Mouse (Mus musculus): ENCODE measurements around the gene Esm1. TPM values are rescaled to one million over a fixed set of nuclear protein-coding genes. Genes with fewer than 3 reads are reported as not detected.

The Esm1 gene
- polyA plus RNA-seq, 1 experiment: 3.3 TPM

GRCm38 (mm10) chr13:113205346-113205745, 4.1 kb upstream of the Esm1 start:
- no peaks in the 10 kb centered on the region for H3K4me1 ChIP-seq (ENCODE audit: control insufficient read depth, insufficient read depth, insufficient read length, low read length)
- 83% methylated on average over 5 of the region's 5 CpGs for WGBS
- TF ChIP-seq POLR2A (IDR thresholded peaks at IDR 0.05; ENCODE audit: low read depth, low read length) (no peak), CTCF (IDR thresholded peaks at IDR 0.05; ENCODE audit: extremely low read depth, insufficient read length, insufficient replicate concordance, low read depth, low read length) (no peak)
- H3K27me3 ChIP-seq (ENCODE audit: control insufficient read depth, insufficient read depth, low read length): no peaks in the 10 kb centered on the region
- no peak overlapping the region for H3K4me3 ChIP-seq (ENCODE audit: low read depth, low read length)
- H3K27ac ChIP-seq (ENCODE audit: insufficient read depth, low read depth, low read length): no peak overlapping the region
- no peaks in the 10 kb centered on the region for H3K36me3 ChIP-seq (ENCODE audit: control insufficient read depth, insufficient read depth, low read length)

- Histone ChIP-seq H3K27me3 (ENCODE audit: control insufficient read depth, insufficient read depth, low read length) (no peaks in the 10 kb centered on the region), H3K4me1 (ENCODE audit: control insufficient read depth, insufficient read depth, insufficient read length, low read length) (no peaks in the 10 kb centered on the region), H3K4me3 (ENCODE audit: low read depth, low read length) (0 out of 2 replicates have a peak overlapping the region, but pooled peaks have one; percentile 12), H3K27ac (ENCODE audit: insufficient read depth, low read depth, low read length) (no peak overlapping the region), H3K36me3 (ENCODE audit: control insufficient read depth, insufficient read depth, low read length) (no peaks in the 10 kb centered on the region)
- TF ChIP-seq POLR2A (IDR thresholded peaks at IDR 0.05; ENCODE audit: low read depth, low read length) (no peak), CTCF (IDR thresholded peaks at IDR 0.05; ENCODE audit: extremely low read depth, insufficient read length, insufficient replicate concordance, low read depth, low read length) (no peak)
- WGBS: 69% methylated on average over 15 of the region's 15 CpGs
Observed at GRCm38 (mm10) chr13:113211345-113211744, 1.9 kb downstream of the Esm1 start.

GRCm38 (mm10) chr13:113212401-113212800, 2.9 kb downstream of the Esm1 start:
- Histone ChIP-seq H3K4me1 (ENCODE audit: control insufficient read depth, insufficient read depth, insufficient read length, low read length) (no peaks in the 10 kb centered on the region), H3K27me3 (ENCODE audit: control insufficient read depth, insufficient read depth, low read length) (no peaks in the 10 kb centered on the region), H3K36me3 (ENCODE audit: control insufficient read depth, insufficient read depth, low read length) (no peaks in the 10 kb centered on the region), H3K4me3 (ENCODE audit: low read depth, low read length) (no peak overlapping the region), H3K27ac (ENCODE audit: insufficient read depth, low read depth, low read length) (no peak overlapping the region)
- TF ChIP-seq CTCF (IDR thresholded peaks at IDR 0.05; ENCODE audit: extremely low read depth, insufficient read length, insufficient replicate concordance, low read depth, low read length) (no peak), POLR2A (IDR thresholded peaks at IDR 0.05; ENCODE audit: low read depth, low read length) (no peak)
- 47% methylated on average over 3 of the region's 3 CpGs for WGBS

GRCm38 (mm10) chr13:113213865-113214264, 4.4 kb downstream of the Esm1 start:
- 97% methylated on average over 3 of the region's 3 CpGs for WGBS

GRCm38 (mm10) chr13:113221851-113222250, 12.4 kb downstream of the Esm1 start:
- WGBS: 56% methylated on average over 6 of the region's 6 CpGs
- no peaks in the 10 kb centered on the region; the same call in 1 of the 2 replicates for H3K27me3 ChIP-seq (ENCODE audit: control insufficient read depth, insufficient read depth, low read length)
- no peaks in the 10 kb centered on the region for H3K4me1 ChIP-seq (ENCODE audit: control insufficient read depth, insufficient read depth, insufficient read length, low read length)
- H3K27ac ChIP-seq (ENCODE audit: insufficient read depth, low read depth, low read length): no peak overlapping the region
- no peaks in the 10 kb centered on the region for H3K36me3 ChIP-seq (ENCODE audit: control insufficient read depth, insufficient read depth, low read length)
- TF ChIP-seq CTCF (IDR thresholded peaks at IDR 0.05; ENCODE audit: extremely low read depth, insufficient read length, insufficient replicate concordance, low read depth, low read length) (no peak), POLR2A (IDR thresholded peaks at IDR 0.05; ENCODE audit: low read depth, low read length) (no peak)
- no peak overlapping the region for H3K4me3 ChIP-seq (ENCODE audit: low read depth, low read length)

More at GRCm38 (mm10) chr13:113213865-113214264, 4.4 kb downstream of the Esm1 start:
- TF ChIP-seq POLR2A (IDR thresholded peaks at IDR 0.05; ENCODE audit: low read depth, low read length) (no peak), CTCF (IDR thresholded peaks at IDR 0.05; ENCODE audit: extremely low read depth, insufficient read length, insufficient replicate concordance, low read depth, low read length) (no peak)
- Histone ChIP-seq H3K4me1 (ENCODE audit: control insufficient read depth, insufficient read depth, insufficient read length, low read length) (no peaks in the 10 kb centered on the region), H3K27ac (ENCODE audit: insufficient read depth, low read depth, low read length) (no peak overlapping the region), H3K4me3 (ENCODE audit: low read depth, low read length) (no peak overlapping the region), H3K36me3 (ENCODE audit: control insufficient read depth, insufficient read depth, low read length) (no peaks in the 10 kb centered on the region), H3K27me3 (ENCODE audit: control insufficient read depth, insufficient read depth, low read length) (no peaks in the 10 kb centered on the region)

GRCm38 (mm10) chr13:113224105-113224504, 14.6 kb downstream of the Esm1 start:
- H3K4me1 ChIP-seq (ENCODE audit: control insufficient read depth, insufficient read depth, insufficient read length, low read length): no peaks in the 10 kb centered on the region
- 16% methylated on average over 2 of the region's 2 CpGs for WGBS
- TF ChIP-seq POLR2A (IDR thresholded peaks at IDR 0.05; ENCODE audit: low read depth, low read length) (no peak), CTCF (IDR thresholded peaks at IDR 0.05; ENCODE audit: extremely low read depth, insufficient read length, insufficient replicate concordance, low read depth, low read length) (no peak)
- H3K27ac ChIP-seq (ENCODE audit: insufficient read depth, low read depth, low read length): no peak overlapping the region; the same call in 1 of the 2 replicates
- H3K4me3 ChIP-seq (ENCODE audit: low read depth, low read length): no peak overlapping the region
- H3K36me3 ChIP-seq (ENCODE audit: control insufficient read depth, insufficient read depth, low read length): no peaks in the 10 kb centered on the region
- H3K27me3 ChIP-seq (ENCODE audit: control insufficient read depth, insufficient read depth, low read length): no peaks in the 10 kb centered on the region; the same call in 1 of the 2 replicates

- no peaks in the 10 kb centered on the region for H3K36me3 ChIP-seq (ENCODE audit: control insufficient read depth, insufficient read depth, low read length)
- 37% methylated on average over 7 of the region's 7 CpGs for WGBS
- H3K4me3 ChIP-seq (ENCODE audit: low read depth, low read length): no peak within 1 kb of the TSS
- H3K27me3 ChIP-seq (ENCODE audit: control insufficient read depth, insufficient read depth, low read length): no peaks in the 10 kb centered on the region; the same call in 1 of the 2 replicates
- H3K4me1 ChIP-seq (ENCODE audit: control insufficient read depth, insufficient read depth, insufficient read length, low read length): no peaks in the 10 kb centered on the region
- H3K27ac ChIP-seq (ENCODE audit: insufficient read depth, low read depth, low read length): no peak within 1 kb of the TSS
- TF ChIP-seq CTCF (IDR thresholded peaks at IDR 0.05; ENCODE audit: extremely low read depth, insufficient read length, insufficient replicate concordance, low read depth, low read length) (no peak), POLR2A (IDR thresholded peaks at IDR 0.05; ENCODE audit: low read depth, low read length) (no peak)
Observed at GRCm38 (mm10) chr13:113225811-113226210, 16.4 kb downstream of the Esm1 start, which contains the start of gene Gzmk. Gene Gzmk (minus strand): TSS chr13:113225908.

Measured in small intestine, adult 2 months (tissue).